Mouse (Mus musculus): ENCODE results near the gene Lrrc75b. TPM values are rescaled to one million over a fixed set of nuclear protein-coding genes. Genes with fewer than 3 reads are reported as not detected.

Lrrc75b gene
- 0.04 TPM in 2 replicates for polyA plus RNA-seq (2012; rRNA removed)
- not detected in 2 replicates for polyA plus RNA-seq (2014; fragmentation: Nextera tagmentation; extraction: Ambion mirVana)

- TF ChIP-seq CTCF (IDR thresholded peaks at IDR 0.05; ENCODE audit: low read depth) (no peak), EP300 (IDR thresholded peaks at IDR 0.05; ENCODE audit: low read depth) (no peak)
- no peak for ATAC-seq (ENCODE audit: insufficient read depth)
- Histone ChIP-seq H3K9me3 (ENCODE audit: control insufficient read depth, low read length) (no peaks in the 10 kb centered on the region), H3K27ac (no peak within 1 kb of the TSS), H3K4me1 (replicated peaks; ENCODE audit: control insufficient read depth in 2 of 2, insufficient read depth in 2 of 2, low read length in 1 of 2) (peaks cover 0 to 3% of the 10 kb centered on the region in 2 experiments; a peak in 1 of 4 replicates), H3K36me3 (replicated peaks; ENCODE audit: control insufficient read depth, insufficient read depth, low read depth) (no peaks in the 10 kb centered on the region), H3K9ac (replicated peaks) (no peak within 1 kb of the TSS), H3K4me3 (ENCODE audit: insufficient read depth in 1 of 2, low read depth in 2 of 2, low read length in 2 of 2) (peak within 1 kb of the TSS; percentile 0 to 40; a peak in 2 of 4 replicates), H3K27me3 (ENCODE audit: control insufficient read depth, insufficient read depth, low read length) (peaks cover 38% of the 10 kb centered on the region), H3K4me2 (ENCODE audit: low read depth) (peak within 1 kb of the TSS; percentile 55)
- WGBS (ENCODE audit: insufficient replicate concordance) = under 1% methylated on average over 72 of the region's 75 CpGs
- no peak for DNase-seq (ENCODE audit: low read depth in 3 of 3, low spot score in 3 of 3)
These were observed at the start of gene Lrrc75b for GRCm38 (mm10) chr10:75559676-75560548. TSS of gene Lrrc75b (minus strand) at chr10:75560330.

GRCm38 (mm10) chr10:75608975-75609374 lies 48.8 kb upstream of the Lrrc75b start:
- no peak for TF ChIP-seq EP300 (IDR thresholded peaks at IDR 0.05; ENCODE audit: low read depth)
- TF ChIP-seq CTCF (IDR thresholded peaks at IDR 0.05; ENCODE audit: low read depth) = no peak
- Histone ChIP-seq H3K4me3 (ENCODE audit: insufficient read depth in 1 of 2, low read depth in 2 of 2, low read length in 2 of 2) (no peak overlapping the region), H3K27ac (no peak overlapping the region), H3K4me1 (replicated peaks; ENCODE audit: control insufficient read depth in 2 of 2, insufficient read depth in 2 of 2, low read length in 1 of 2) (no peaks in the 10 kb centered on the region), H3K9ac (replicated peaks) (no peak overlapping the region), H3K9me3 (ENCODE audit: control insufficient read depth, low read length) (no peaks in the 10 kb centered on the region), H3K4me2 (ENCODE audit: low read depth) (no peak overlapping the region), H3K27me3 (ENCODE audit: control insufficient read depth, insufficient read depth, low read length) (no peaks in the 10 kb centered on the region), H3K36me3 (replicated peaks; ENCODE audit: control insufficient read depth, insufficient read depth, low read depth) (no peaks in the 10 kb centered on the region)
- DNase-seq (ENCODE audit: low read depth in 3 of 3, low spot score in 3 of 3) = no peak
- no peak for ATAC-seq (ENCODE audit: insufficient read depth)
- 73% methylated on average over 11 of the region's 11 CpGs for WGBS (ENCODE audit: insufficient replicate concordance)

- WGBS (ENCODE audit: insufficient replicate concordance) = 60% methylated on average over 4 of the region's 4 CpGs
- ATAC-seq (ENCODE audit: insufficient read depth) (no peak), DNase-seq (ENCODE audit: low read depth in 3 of 3, low spot score in 3 of 3) (no peak)
- Histone ChIP-seq H3K27me3 (ENCODE audit: control insufficient read depth, insufficient read depth, low read length) (no peaks in the 10 kb centered on the region), H3K4me3 (ENCODE audit: insufficient read depth in 1 of 2, low read depth in 2 of 2, low read length in 2 of 2) (no peak overlapping the region), H3K27ac (no peak overlapping the region), H3K4me1 (replicated peaks; ENCODE audit: control insufficient read depth in 2 of 2, insufficient read depth in 2 of 2, low read length in 1 of 2) (no peaks in the 10 kb centered on the region), H3K9me3 (ENCODE audit: control insufficient read depth, low read length) (no peaks in the 10 kb centered on the region), H3K36me3 (replicated peaks; ENCODE audit: control insufficient read depth, insufficient read depth, low read depth) (no peaks in the 10 kb centered on the region), H3K4me2 (ENCODE audit: low read depth) (no peak overlapping the region), H3K9ac (replicated peaks) (no peak overlapping the region)
- no peak for TF ChIP-seq EP300 (IDR thresholded peaks at IDR 0.05; ENCODE audit: low read depth)
- TF ChIP-seq CTCF (IDR thresholded peaks at IDR 0.05; ENCODE audit: low read depth) = no peak
These were observed 47.1 kb upstream of the Lrrc75b start for GRCm38 (mm10) chr10:75607253-75607652.

- Histone ChIP-seq H3K4me2 (ENCODE audit: low read depth) (no peak overlapping the region), H3K27ac (no peak overlapping the region), H3K27me3 (ENCODE audit: control insufficient read depth, insufficient read depth, low read length) (no peaks in the 10 kb centered on the region), H3K4me1 (replicated peaks; ENCODE audit: control insufficient read depth in 2 of 2, insufficient read depth in 2 of 2, low read length in 1 of 2) (no peaks in the 10 kb centered on the region), H3K4me3 (ENCODE audit: insufficient read depth in 1 of 2, low read depth in 2 of 2, low read length in 2 of 2) (no peak overlapping the region), H3K36me3 (replicated peaks; ENCODE audit: control insufficient read depth, insufficient read depth, low read depth) (no peaks in the 10 kb centered on the region), H3K9me3 (ENCODE audit: control insufficient read depth, low read length) (no peaks in the 10 kb centered on the region), H3K9ac (replicated peaks) (no peak overlapping the region)
- DNase-seq (ENCODE audit: low read depth in 3 of 3, low spot score in 3 of 3) = no peak
- ATAC-seq (ENCODE audit: insufficient read depth) = no peak
- WGBS (ENCODE audit: insufficient replicate concordance) = 35% methylated on average over 11 of the region's 11 CpGs
- TF ChIP-seq CTCF (IDR thresholded peaks at IDR 0.05; ENCODE audit: low read depth) = peak; percentile 65
- TF ChIP-seq EP300 (IDR thresholded peaks at IDR 0.05; ENCODE audit: low read depth) = no peak
These were observed 45.2 kb upstream of the Lrrc75b start for GRCm38 (mm10) chr10:75605162-75605846.

- H3K27ac ChIP-seq = no peak overlapping the region
- no peaks in the 10 kb centered on the region for H3K9me3 ChIP-seq (ENCODE audit: control insufficient read depth, low read length)
- no peaks in the 10 kb centered on the region for H3K36me3 ChIP-seq (replicated peaks; ENCODE audit: control insufficient read depth, insufficient read depth, low read depth)
- TF ChIP-seq CTCF (IDR thresholded peaks at IDR 0.05; ENCODE audit: low read depth) (no peak), EP300 (IDR thresholded peaks at IDR 0.05; ENCODE audit: low read depth) (no peak)
- WGBS (ENCODE audit: insufficient replicate concordance) = 66% methylated on average over 7 of the region's 7 CpGs
- no peaks in the 10 kb centered on the region for H3K4me1 ChIP-seq (replicated peaks; ENCODE audit: control insufficient read depth in 2 of 2, insufficient read depth in 2 of 2, low read length in 1 of 2)
- H3K4me2 ChIP-seq (ENCODE audit: low read depth) = no peak overlapping the region
- no peaks in the 10 kb centered on the region for H3K27me3 ChIP-seq (ENCODE audit: control insufficient read depth, insufficient read depth, low read length)
- ATAC-seq (ENCODE audit: insufficient read depth) (no peak), DNase-seq (ENCODE audit: low read depth in 3 of 3, low spot score in 3 of 3) (no peak)
- H3K9ac ChIP-seq (replicated peaks) = no peak overlapping the region
- no peak overlapping the region for H3K4me3 ChIP-seq (ENCODE audit: insufficient read depth in 1 of 2, low read depth in 2 of 2, low read length in 2 of 2)
These were observed 40.1 kb upstream of the Lrrc75b start for GRCm38 (mm10) chr10:75600189-75600730.

Measured in liver, embryonic 14.5 days (tissue).